Mouse (Mus musculus) small intestine, adult 2 months (tissue): Measurements from ENCODE around the gene Dnm1.

ENCODE experiments used
- CTCF ChIP-seq: fragments of 200-500 bp; IDR thresholded peaks from 2 replicates; pipeline ENCODE4 v1.5.1; 2012; ENCODE audit warnings: low read depth, mild to moderate bottlenecking, control low read depth, inconsistent platforms, low read length, moderate library complexity, mixed read lengths; ENCODE audit not compliant: insufficient replicate concordance, insufficient read length; ENCODE audit errors: extremely low read depth
- POLR2A ChIP-seq: fragments of 200-500 bp; IDR thresholded peaks from 2 replicates; pipeline ENCODE4 v1.6.1; 2012; ENCODE audit warnings: low read depth, mild to moderate bottlenecking, control low read depth, inconsistent platforms, low read length, moderate library complexity

- no peak for TF ChIP-seq CTCF
- no peak for TF ChIP-seq POLR2A
Measured at GRCm38 (mm10) chr2:32288371-32288931, 64.7 kb downstream of the Dnm1 start.
